Mouse (Mus musculus) embryonic facial prominence, embryonic 11.5 days (tissue): Measurements from ENCODE around the gene Ell. TPM values are rescaled to one million over a fixed set of nuclear protein-coding genes. Genes with fewer than 3 reads are reported as not detected.

Source experiments
- ATAC-seq: fragments of 200-750 bp; cut with Nextera tagmentation; replicated peaks from 2 replicates; pipeline ENCODE4 v1.8.0; 2017; ENCODE audit warnings: low read depth; ENCODE audit not compliant: insufficient number of reproducible peaks, low FRiP score, low TSS enrichment
- DNase-seq: peaks from one replicate; pipeline ENCODE4 v3.0.0-alpha.2; 2015; ENCODE audit warnings: low spot score
- H3K27ac ChIP-seq: fragments of 300-500 bp; sonication (generic); replicated peaks from 2 replicates; pipeline ENCODE4 v1.5.1; 2014; ENCODE audit warnings: mild to moderate bottlenecking, low read depth, low read length, control low read depth
- H3K27me3 ChIP-seq: fragments of 300-500 bp; sonication (generic); 2 replicates; pipeline ENCODE4 v1.6.1; 2014; ENCODE audit warnings: mild to moderate bottlenecking, low read length, moderate library complexity, mixed read lengths; ENCODE audit not compliant: control insufficient read depth, insufficient read depth
- H3K36me3 ChIP-seq: fragments of 300-500 bp; sonication (generic); replicated peaks from 2 replicates; pipeline ENCODE4 v1.6.1; 2014; ENCODE audit warnings: low read depth, mild to moderate bottlenecking, low read length, moderate library complexity, mixed read lengths; ENCODE audit not compliant: control insufficient read depth, insufficient read depth
- H3K4me1 ChIP-seq: fragments of 300-500 bp; sonication (generic); 2 replicates; pipeline ENCODE4 v1.6.1; 2014; ENCODE audit warnings: low read length, mixed read lengths; ENCODE audit not compliant: control insufficient read depth, insufficient read depth
- H3K4me2 ChIP-seq: fragments of 300-500 bp; sonication (generic); 2 replicates; pipeline ENCODE4 v1.6.1; 2014; ENCODE audit warnings: low read depth, mild to moderate bottlenecking, control low read depth, low read length, moderate library complexity
- H3K4me3 ChIP-seq: fragments of 300-500 bp; sonication (generic); 2 replicates; pipeline ENCODE4 v1.5.1; 2014; ENCODE audit warnings: low read depth, low read length, control low read depth
- H3K9ac ChIP-seq: fragments of 300-500 bp; sonication (generic); replicated peaks from 2 replicates; pipeline ENCODE4 v1.6.1; 2014; ENCODE audit warnings: mild to moderate bottlenecking, control low read depth, low read length
- H3K9me3 ChIP-seq: fragments of 300-500 bp; sonication (generic); replicated peaks from 2 replicates; pipeline ENCODE4 v1.6.1; 2016; ENCODE audit warnings: mild to moderate bottlenecking, low read length, inconsistent platforms, mixed read lengths; ENCODE audit not compliant: control insufficient read depth
- WGBS: fragments of 180-500 bp; shearing (Covaris S2); extraction: QIAGEN DNeasy Blood & Tissue Kit; methylation state at CpG from one replicate; pipeline ENCODE4 v1.1.7; 2014; 5-methylcytosine and 5-hydroxymethylcytosine counted together
- polyA plus RNA-seq: library from polyadenylated mRNA; unstranded; fragments of >200 nt; fragmentation: Nextera tagmentation; extraction: Ambion mirVana; gene quantifications from 2 replicates; pipeline ENCODE4 v1.2.1, GENCODE M21; 2014

Ell gene
- polyA plus RNA-seq, 1 experiment from 2014 or later, result 16.1 TPM

DNA sequence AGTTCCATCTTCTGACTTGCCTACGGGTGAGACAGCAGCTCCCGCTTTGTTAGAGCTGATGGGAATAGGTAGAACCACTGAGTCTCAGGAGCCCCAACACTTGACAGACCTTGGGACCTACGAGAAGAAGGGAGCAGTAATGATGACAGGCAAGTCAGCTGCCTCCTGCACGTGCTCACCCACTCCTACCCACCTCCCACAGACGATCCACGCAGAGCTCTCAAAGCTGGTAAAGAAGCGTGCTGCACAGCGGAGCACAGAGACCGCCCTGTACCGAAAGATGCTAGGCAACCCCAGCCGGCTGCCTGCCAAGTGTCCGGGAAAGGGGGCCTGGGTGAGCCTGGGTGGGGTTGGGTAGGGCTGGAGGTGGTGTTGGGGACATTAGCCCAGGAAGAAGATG, 5.0 kb upstream of the Ell start:
- Histone ChIP-seq H3K9me3 (no peaks in the 10 kb centered on the region), H3K36me3 (peaks cover 18% of the 10 kb centered on the region), H3K4me1 (peaks cover 4% of the 10 kb centered on the region), H3K27me3 (no peaks in the 10 kb centered on the region), H3K9ac (no peak overlapping the region), H3K4me2 (no peak overlapping the region), H3K27ac (no peak overlapping the region), H3K4me3 (no peak overlapping the region)
- ATAC-seq (no peak), DNase-seq (no peak)
- 92% methylated on average over 12 of the region's 12 CpGs for whole genome bisulfite sequencing

DNA sequence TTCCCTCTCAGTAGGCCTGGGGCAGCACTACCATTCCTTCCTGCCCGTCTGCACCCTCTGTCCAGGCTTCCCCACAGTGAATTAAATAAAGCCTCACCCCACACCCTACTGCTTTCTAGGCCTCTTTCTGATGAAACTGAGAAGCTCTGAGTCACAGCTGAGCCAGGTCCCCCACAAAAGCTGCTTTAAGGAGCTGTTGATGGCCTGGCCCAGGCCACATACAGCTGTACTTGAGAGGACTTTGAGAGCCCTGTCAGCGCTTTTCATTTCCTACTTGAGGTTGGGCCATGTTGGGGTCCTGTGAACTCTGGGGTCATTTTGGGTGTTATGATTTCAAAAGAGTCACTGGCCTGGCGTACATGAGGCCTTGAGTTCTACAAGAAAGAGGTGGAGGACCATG, 4.0 kb upstream of the Ell start:
- DNase-seq (no peak), ATAC-seq (no peak)
- no peak overlapping the region for H3K9ac ChIP-seq
- H3K4me1 ChIP-seq, result peaks cover 6% of the 10 kb centered on the region
- H3K27me3 ChIP-seq, result no peaks in the 10 kb centered on the region
- H3K4me3 ChIP-seq, result no peak overlapping the region
- H3K27ac ChIP-seq, result no peak overlapping the region
- H3K36me3 ChIP-seq, result peaks cover 18% of the 10 kb centered on the region
- 83% methylated on average over 3 of the region's 3 CpGs for WGBS
- no peak overlapping the region for H3K4me2 ChIP-seq
- H3K9me3 ChIP-seq, result no peaks in the 10 kb centered on the region

GRCm38 (mm10) chr8:70535701-70536100, 3.6 kb upstream of the Ell start:
- WGBS, result 85% methylated on average over 2 of the region's 2 CpGs
- H3K36me3 ChIP-seq, result peaks cover 16% of the 10 kb centered on the region
- ATAC-seq, result no peak

DNA sequence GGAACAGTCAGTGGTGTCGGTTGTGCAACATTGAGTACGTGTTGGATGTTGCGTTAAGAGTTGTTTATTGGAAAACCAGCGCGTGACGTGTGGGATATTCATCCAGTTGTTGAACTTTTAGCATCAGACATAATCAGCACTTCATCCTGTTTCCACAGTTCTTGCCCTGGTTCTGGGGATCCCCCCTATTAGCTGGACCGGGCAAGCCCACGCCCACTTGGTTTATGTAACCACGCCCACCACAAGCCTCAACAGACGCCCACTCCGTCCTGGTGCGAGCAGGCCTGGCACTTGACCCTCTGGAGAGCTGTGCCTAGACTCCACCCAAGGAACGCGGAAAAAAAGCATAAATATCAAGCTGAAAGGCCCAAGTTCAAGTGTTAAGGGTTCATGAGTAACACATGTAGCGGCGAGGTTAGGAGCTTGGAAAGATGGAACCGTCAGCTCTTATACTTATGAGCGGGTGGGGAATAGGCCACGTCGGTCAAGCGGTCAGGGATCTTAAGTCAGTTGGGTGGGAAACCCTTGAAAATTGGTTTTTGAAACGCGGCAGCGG, 1.2 kb upstream of the Ell start:
- H3K9me3 ChIP-seq, result no peaks in the 10 kb centered on the region
- H3K36me3 ChIP-seq, result peaks cover 6% of the 10 kb centered on the region; the same call in 1 of the 2 replicates
- H3K4me2 ChIP-seq, result peak overlapping the region; percentile 59
- H3K27ac ChIP-seq, result peak overlapping the region; percentile 65; the same call in 1 of the 2 replicates
- peak overlapping the region; percentile 58 for H3K4me3 ChIP-seq
- H3K27me3 ChIP-seq, result no peaks in the 10 kb centered on the region
- H3K4me1 ChIP-seq, result peaks cover 10% of the 10 kb centered on the region
- peak overlapping the region; percentile 30 for H3K9ac ChIP-seq
- DNase-seq (peak; percentile 47), ATAC-seq (peak; percentile 15)
- 15% methylated on average over 24 of the region's 24 CpGs for WGBS

More at GRCm38 (mm10) chr8:70535701-70536100, 3.6 kb upstream of the Ell start:
- no peak overlapping the region for H3K4me3 ChIP-seq
- H3K9me3 ChIP-seq, result no peaks in the 10 kb centered on the region
- H3K27me3 ChIP-seq, result no peaks in the 10 kb centered on the region
- H3K4me1 ChIP-seq, result peaks cover 10% of the 10 kb centered on the region
- no peak overlapping the region for H3K9ac ChIP-seq
- H3K27ac ChIP-seq, result no peak overlapping the region
- no peak for DNase-seq
- no peak overlapping the region for H3K4me2 ChIP-seq

- WGBS, result under 1% methylated on average over 32 of the region's 32 CpGs
- no peaks in the 10 kb centered on the region for H3K9me3 ChIP-seq
- peak overlapping the region; percentile 59 for H3K4me2 ChIP-seq
- H3K36me3 ChIP-seq, result peaks cover 6% of the 10 kb centered on the region; the same call in 1 of the 2 replicates
- peak overlapping the region; percentile 65 for H3K27ac ChIP-seq
- H3K27me3 ChIP-seq, result no peaks in the 10 kb centered on the region
- DNase-seq, result peak; percentile 100
- ATAC-seq, result peak; percentile 76
- peaks cover 10% of the 10 kb centered on the region for H3K4me1 ChIP-seq
- H3K9ac ChIP-seq, result peak overlapping the region; percentile 30
- H3K4me3 ChIP-seq, result peak overlapping the region; percentile 58
These were observed 602 bp upstream of the Ell start for GRCm38 (mm10) chr8:70538633-70539076.

- peaks cover 6% of the 10 kb centered on the region; the same call in 1 of the 2 replicates for H3K36me3 ChIP-seq
- no peaks in the 10 kb centered on the region for H3K27me3 ChIP-seq
- peak overlapping the region; percentile 58 for H3K4me3 ChIP-seq
- H3K4me1 ChIP-seq, result peaks cover 10% of the 10 kb centered on the region
- peak overlapping the region; percentile 72 for H3K4me2 ChIP-seq
- DNase-seq (no peak), ATAC-seq (no peak)
- peak overlapping the region; percentile 62 for H3K9ac ChIP-seq
- H3K9me3 ChIP-seq, result no peaks in the 10 kb centered on the region
- no peak overlapping the region for H3K27ac ChIP-seq
- WGBS, result 11% methylated on average over 4 of the region's 4 CpGs
These were observed 803 bp downstream of the Ell start for GRCm38 (mm10) chr8:70540013-70540506.

DNA sequence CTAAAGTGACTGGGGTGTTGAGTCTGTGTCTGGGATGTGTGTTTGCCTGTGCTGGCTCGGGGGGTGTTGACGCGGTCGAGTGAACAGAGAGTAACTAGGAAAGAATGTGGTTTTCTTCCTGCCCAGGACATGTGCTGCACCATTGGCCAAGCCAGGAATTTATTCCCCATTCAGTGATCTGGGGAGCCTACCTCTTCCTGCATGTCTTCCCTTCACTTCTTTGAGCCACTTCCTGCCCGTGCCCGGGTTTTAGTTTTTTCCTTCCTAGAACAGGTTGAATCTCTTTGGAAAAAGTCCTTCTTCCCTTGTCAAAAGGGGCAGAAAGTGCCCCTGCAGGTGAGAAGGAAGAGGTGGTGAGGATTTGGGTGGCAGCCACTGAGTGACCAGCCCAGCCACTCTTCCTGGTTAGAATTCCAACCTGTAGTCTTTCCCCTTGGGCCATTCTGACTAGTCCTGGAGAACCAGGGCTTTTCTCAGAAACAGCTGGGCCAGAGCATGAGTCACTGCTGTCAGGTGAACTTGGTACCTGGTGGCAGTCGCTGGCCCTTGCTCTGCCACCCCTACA, 1.3 kb downstream of the Ell start:
- H3K9ac ChIP-seq, result peak overlapping the region; percentile 62
- 61% methylated on average over 7 of the region's 7 CpGs for WGBS
- no peaks in the 10 kb centered on the region for H3K9me3 ChIP-seq
- peaks cover 10% of the 10 kb centered on the region for H3K4me1 ChIP-seq
- peak overlapping the region; percentile 58 for H3K4me3 ChIP-seq
- H3K4me2 ChIP-seq, result peak overlapping the region; percentile 72
- DNase-seq (no peak), ATAC-seq (no peak)
- no peaks in the 10 kb centered on the region for H3K27me3 ChIP-seq
- no peak overlapping the region for H3K27ac ChIP-seq
- H3K36me3 ChIP-seq, result peaks cover 6% of the 10 kb centered on the region; the same call in 1 of the 2 replicates

DNA sequence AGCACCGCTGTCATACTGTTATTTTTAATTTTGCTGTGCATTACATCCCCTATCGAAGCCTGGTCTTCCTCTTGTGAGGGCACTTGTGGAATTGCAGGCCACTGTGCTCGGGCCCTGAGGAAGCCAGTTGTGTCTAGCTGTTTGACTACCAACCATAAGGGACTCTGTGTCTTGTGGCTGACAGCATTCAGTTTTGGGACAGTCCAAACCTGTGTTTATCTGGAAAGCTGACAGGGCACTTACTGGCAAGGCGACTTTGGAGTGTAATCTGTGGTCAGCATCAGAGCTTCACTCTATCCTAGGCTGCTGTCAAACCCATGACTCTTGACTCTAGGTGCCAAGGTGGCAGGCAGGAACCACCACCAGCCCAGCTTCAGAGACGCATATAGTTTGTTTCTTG, 1.8 kb downstream of the Ell start:
- H3K36me3 ChIP-seq, result peaks cover 1% of the 10 kb centered on the region; the same call in 1 of the 2 replicates
- 81% methylated on average over 5 of the region's 5 CpGs for WGBS

More for the DNA sequence above, 1.8 kb downstream of the Ell start:
- ATAC-seq (no peak), DNase-seq (no peak)
- Histone ChIP-seq H3K9ac (no peak overlapping the region; the same call in 1 of the 2 replicates), H3K27ac (no peak overlapping the region), H3K4me2 (0 out of 2 replicates have a peak overlapping the region, but pooled peaks have one; percentile 72), H3K4me1 (peaks cover 10% of the 10 kb centered on the region), H3K4me3 (no peak overlapping the region), H3K9me3 (no peaks in the 10 kb centered on the region), H3K27me3 (no peaks in the 10 kb centered on the region)
